Mouse (Mus musculus) cerebellum, postnatal 14 days (tissue): Measurements from ENCODE around the gene Lnpk.

Experiments
- DNase-seq, 2 experiments: peaks; one replicate each; pipeline ENCODE4 v3.0.0; 2021; ENCODE audit warnings: mixed read lengths in 2 of 2

Gene Lnpk

GRCm38 (mm10) chr2:74488443-74488842 is 90.8 kb downstream of the Lnpk start:
- DNase-seq = no peak

GRCm38 (mm10) chr2:74482651-74483050 is 96.6 kb downstream of the Lnpk start:
- DNase-seq = no peak

- no peak for DNase-seq
Observed at GRCm38 (mm10) chr2:74482086-74482485, 97.1 kb downstream of the Lnpk start.
